9 mouse cellular contexts compared by ENCODE assay signal in genomic region chr17:21753342-21754208, GRCm38 (mm10). TPM values are rescaled to one million over a fixed set of nuclear protein-coding genes. Genes with fewer than 3 reads are reported as not detected.
DNase-seq lines count a peak whose midpoint lies in the region; ATAC-seq and TF ChIP-seq lines count a peak whose summit lies in the region.
"Had no signal": no experiment of that assay in that cellular context is flagged by ENCODE, and none has a peak within 500 bp of the region (broad histone marks: within the 10 kb centered on the region; RNA-seq: fewer than 3 reads in every experiment).

No protein-coding gene starts in this region.

- WGBS in forebrain, postnatal 0 days = 10% methylated on average over 20 of the region's 20 CpGs
- WGBS in kidney, postnatal 0 days = 10% methylated on average over 20 of the region's 20 CpGs

- no peak for TF ChIP-seq CTCF in forebrain, postnatal 0 days (IDR thresholded peaks at IDR 0.05; ENCODE audit: low read depth)
- no peak for TF ChIP-seq CTCF in kidney, postnatal 0 days (IDR thresholded peaks at IDR 0.05; ENCODE audit: low read depth)

- no peaks in the 10 kb centered on the region for H3K27me3 ChIP-seq in forebrain, postnatal 0 days (ENCODE audit: insufficient read depth, low read length)
- no peaks in the 10 kb centered on the region for H3K27me3 ChIP-seq in kidney, postnatal 0 days (ENCODE audit: insufficient read depth, low read length)

- no peaks in the 10 kb centered on the region for H3K36me3 ChIP-seq in forebrain, postnatal 0 days (ENCODE audit: insufficient read depth)
- H3K36me3 ChIP-seq in kidney, postnatal 0 days (ENCODE audit: insufficient read depth, low read length) = no peaks in the 10 kb centered on the region

- no peaks in the 10 kb centered on the region for H3K9me3 ChIP-seq in forebrain, postnatal 0 days (ENCODE audit: low read length)
- H3K9me3 ChIP-seq in kidney, postnatal 0 days (replicated peaks; ENCODE audit: low read length) = no peaks in the 10 kb centered on the region

- no peak overlapping the region for H3K27ac ChIP-seq in forebrain, postnatal 0 days (ENCODE audit: low read depth, low read length)
- no peak overlapping the region for H3K27ac ChIP-seq in kidney, postnatal 0 days
- H3K27ac ChIP-seq: macrophage had no signal

- peak; percentile 45 for ATAC-seq in forebrain, postnatal 0 days
- ATAC-seq in kidney, postnatal 0 days (replicated peaks; ENCODE audit: low FRiP score, low read depth) = no peak

- H3K4me3 ChIP-seq in forebrain, postnatal 0 days (ENCODE audit: low read depth, low read length) = peak overlapping the region; percentile 28
- H3K4me3 ChIP-seq in kidney, postnatal 0 days (replicated peaks; ENCODE audit: low read depth, low read length) = peak overlapping the region; percentile 42

- DNase-seq in urinary bladder, postnatal 25 days (ENCODE audit: low spot score) = peak; percentile 3
- DNase-seq in urinary bladder, postnatal 10 days (ENCODE audit: low spot score) = no peak
- no peak for DNase-seq in forebrain, postnatal 0 days
- DNase-seq in kidney, postnatal 0 days (ENCODE audit: low spot score) = peak; percentile 24
- DNase-seq in mesoderm, embryonic 11.5 days (ENCODE audit: low read depth, low spot score) = peak; percentile 23
- no peak for DNase-seq in thymus, postnatal 10 days (ENCODE audit: low spot score in 2 of 2)
- DNase-seq in spleen, postnatal 14 days (ENCODE audit: low spot score in 2 of 2) = no peak
- no peak for DNase-seq in layer of hippocampus, adult 9-11 months

- peak overlapping the region; percentile 31; the same call in 1 of the 2 replicates for H3K9ac ChIP-seq in forebrain, postnatal 0 days
- peak overlapping the region; percentile 51; the same call in 1 of the 2 replicates for H3K9ac ChIP-seq in kidney, postnatal 0 days (ENCODE audit: low read depth, low read length)

- peak overlapping the region; percentile 54 for H3K4me2 ChIP-seq in forebrain, postnatal 0 days (ENCODE audit: low read depth)
- H3K4me2 ChIP-seq in kidney, postnatal 0 days (ENCODE audit: low read length) = peak overlapping the region; percentile 73

- H3K4me1 ChIP-seq in forebrain, postnatal 0 days (ENCODE audit: insufficient read depth) = no peaks in the 10 kb centered on the region
- H3K4me1 ChIP-seq in kidney, postnatal 0 days (replicated peaks; ENCODE audit: insufficient read depth, low read length) = no peaks in the 10 kb centered on the region

RNA-seq across cellular contexts. Expression of gene Zfp229, which starts 23.0 kb away (rescaled TPM):
- 16.7 and 24.4 TPM in 2 replicates for total RNA-seq in forebrain, postnatal 0 days (2014; rRNA removed)
- 3.4 and 5.2 TPM in 2 replicates for polyA plus RNA-seq in forebrain, postnatal 0 days (2015; fragmentation: Nextera tagmentation; extraction: Ambion mirVana)
- 5.5 and 5.7 TPM in 2 replicates for polyA plus RNA-seq in kidney, postnatal 0 days (2015; fragmentation: Nextera tagmentation; extraction: Ambion mirVana)

RNA-seq across cellular contexts. Expression of gene Zfp760, which starts 46.0 kb away (rescaled TPM):
- 10.5 and 12.1 TPM in 2 replicates for total RNA-seq in forebrain, postnatal 0 days (2014; rRNA removed)
- polyA plus RNA-seq in forebrain, postnatal 0 days (2015; fragmentation: Nextera tagmentation; extraction: Ambion mirVana) = 5.5 and 6.3 TPM in 2 replicates
- 10.3 and 11.0 TPM in 2 replicates for polyA plus RNA-seq in kidney, postnatal 0 days (2015; fragmentation: Nextera tagmentation; extraction: Ambion mirVana)

Comparison
In these comparisons a context has a peak if more than half of its experiments do, and no peak if none do; other contexts are left out.
1. DNase-seq: peak in urinary bladder, postnatal 25 days (single experiment), kidney, postnatal 0 days (single experiment) and mesoderm, embryonic 11.5 days (single experiment); none in urinary bladder, postnatal 10 days (single experiment), forebrain, postnatal 0 days (single experiment), thymus, postnatal 10 days (0 of 2), spleen, postnatal 14 days (0 of 2) and layer of hippocampus, adult 9-11 months (single experiment).